Mouse (Mus musculus): Measurements from ENCODE around the gene Gpr149. TPM values are rescaled to one million over a fixed set of nuclear protein-coding genes. Genes with fewer than 3 reads are reported as not detected.
A peak's percentile ranks its signal among the peaks of the same experiment; 100 is the strongest.

The Gpr149 gene
- polyA plus RNA-seq, 1 experiment = not detected

- Histone ChIP-seq H3K36me3 (ENCODE audit: control insufficient read depth, insufficient read depth, low read length) (no peaks in the 10 kb centered on the region), H3K27me3 (ENCODE audit: control insufficient read depth, insufficient read depth, low read length) (no peaks in the 10 kb centered on the region), H3K4me1 (ENCODE audit: control insufficient read depth, insufficient read depth, insufficient read length) (no peaks in the 10 kb centered on the region), H3K27ac (ENCODE audit: insufficient read depth, low read length) (no peak overlapping the region), H3K4me3 (ENCODE audit: extremely low read depth, insufficient read depth, insufficient read length) (no peak overlapping the region)
- TF ChIP-seq CTCF (IDR thresholded peaks at IDR 0.05; ENCODE audit: extremely low read depth, insufficient read depth, insufficient read length, insufficient replicate concordance) = no peak
- DNase-seq (ENCODE audit: low read depth in 1 of 2, low spot score in 2 of 2) = no peak
- WGBS = 27% methylated on average over 7 of the region's 7 CpGs
Measured at GRCm38 (mm10) chr3:62594842-62595241, 10.1 kb downstream of the Gpr149 start.

- no peak for DNase-seq (ENCODE audit: low read depth in 1 of 2, low spot score in 2 of 2)
- WGBS = 13% methylated on average over 1 of the region's 1 CpGs
- Histone ChIP-seq H3K27me3 (ENCODE audit: control insufficient read depth, insufficient read depth, low read length) (no peaks in the 10 kb centered on the region), H3K4me1 (ENCODE audit: control insufficient read depth, insufficient read depth, insufficient read length) (no peaks in the 10 kb centered on the region), H3K27ac (ENCODE audit: insufficient read depth, low read length) (no peak overlapping the region), H3K36me3 (ENCODE audit: control insufficient read depth, insufficient read depth, low read length) (no peaks in the 10 kb centered on the region), H3K4me3 (ENCODE audit: extremely low read depth, insufficient read depth, insufficient read length) (no peak overlapping the region)
- TF ChIP-seq CTCF (IDR thresholded peaks at IDR 0.05; ENCODE audit: extremely low read depth, insufficient read depth, insufficient read length, insufficient replicate concordance) (no peak), POLR2A (IDR thresholded peaks at IDR 0.05; ENCODE audit: low read depth, low read length) (no peak)
Measured at GRCm38 (mm10) chr3:62585072-62585471, 19.9 kb downstream of the Gpr149 start.

- WGBS = 64% methylated on average over 5 of the region's 5 CpGs
- no peak for DNase-seq (ENCODE audit: low read depth in 1 of 2, low spot score in 2 of 2)
- H3K36me3 ChIP-seq (ENCODE audit: control insufficient read depth, insufficient read depth, low read length) = no peaks in the 10 kb centered on the region
- TF ChIP-seq POLR2A (IDR thresholded peaks at IDR 0.05; ENCODE audit: low read depth, low read length) = no peak
- no peak overlapping the region for H3K27ac ChIP-seq (ENCODE audit: insufficient read depth, low read length)
- H3K4me3 ChIP-seq (ENCODE audit: extremely low read depth, insufficient read depth, insufficient read length) = no peak overlapping the region
- no peaks in the 10 kb centered on the region for H3K4me1 ChIP-seq (ENCODE audit: control insufficient read depth, insufficient read depth, insufficient read length)
- H3K27me3 ChIP-seq (ENCODE audit: control insufficient read depth, insufficient read depth, low read length) = no peaks in the 10 kb centered on the region
Measured at GRCm38 (mm10) chr3:62527593-62527992, 77.3 kb downstream of the Gpr149 start.

- no peak for DNase-seq (ENCODE audit: low read depth in 1 of 2, low spot score in 2 of 2)
- H3K27ac ChIP-seq (ENCODE audit: insufficient read depth, low read length) = no peak overlapping the region
- no peaks in the 10 kb centered on the region for H3K4me1 ChIP-seq (ENCODE audit: control insufficient read depth, insufficient read depth, insufficient read length)
- no peaks in the 10 kb centered on the region for H3K27me3 ChIP-seq (ENCODE audit: control insufficient read depth, insufficient read depth, low read length)
- H3K4me3 ChIP-seq (ENCODE audit: extremely low read depth, insufficient read depth, insufficient read length) = no peak overlapping the region
- H3K36me3 ChIP-seq (ENCODE audit: control insufficient read depth, insufficient read depth, low read length) = no peaks in the 10 kb centered on the region
- no peak for TF ChIP-seq POLR2A (IDR thresholded peaks at IDR 0.05; ENCODE audit: low read depth, low read length)
- TF ChIP-seq CTCF (IDR thresholded peaks at IDR 0.05; ENCODE audit: extremely low read depth, insufficient read depth, insufficient read length, insufficient replicate concordance) = no peak
- 26% methylated on average over 4 of the region's 4 CpGs for WGBS
Measured at GRCm38 (mm10) chr3:62527160-62527559, 77.8 kb downstream of the Gpr149 start.

GRCm38 (mm10) chr3:62507206-62507647 lies 97.7 kb downstream of the Gpr149 start:
- TF ChIP-seq CTCF (IDR thresholded peaks at IDR 0.05; ENCODE audit: extremely low read depth, insufficient read depth, insufficient read length, insufficient replicate concordance) (no peak), POLR2A (IDR thresholded peaks at IDR 0.05; ENCODE audit: low read depth, low read length) (no peak)
- no peaks in the 10 kb centered on the region for H3K36me3 ChIP-seq (ENCODE audit: control insufficient read depth, insufficient read depth, low read length)
- no peak for DNase-seq (ENCODE audit: low read depth in 1 of 2, low spot score in 2 of 2)
- no peak overlapping the region for H3K27ac ChIP-seq (ENCODE audit: insufficient read depth, low read length)
- no peaks in the 10 kb centered on the region for H3K27me3 ChIP-seq (ENCODE audit: control insufficient read depth, insufficient read depth, low read length)
- H3K4me3 ChIP-seq (ENCODE audit: extremely low read depth, insufficient read depth, insufficient read length) = peak overlapping the region; percentile 86; the same call in 1 of the 2 replicates
- H3K4me1 ChIP-seq (ENCODE audit: control insufficient read depth, insufficient read depth, insufficient read length) = peaks cover 8% of the 10 kb centered on the region
- WGBS = 50% methylated on average over 5 of the region's 5 CpGs

GRCm38 (mm10) chr3:62506488-62507205 lies 98.3 kb downstream of the Gpr149 start, which contains the start of gene Dhx36:
TSS of gene Dhx36 (minus strand) at chr3:62507004.
- WGBS = under 1% methylated on average over 66 of the region's 66 CpGs
- H3K36me3 ChIP-seq (ENCODE audit: control insufficient read depth, insufficient read depth, low read length) = 0 out of 2 replicates have a peak, but pooled peaks cover 1% of the 10 kb centered on the region
- no peaks in the 10 kb centered on the region for H3K27me3 ChIP-seq (ENCODE audit: control insufficient read depth, insufficient read depth, low read length)
- TF ChIP-seq CTCF (IDR thresholded peaks at IDR 0.05; ENCODE audit: extremely low read depth, insufficient read depth, insufficient read length, insufficient replicate concordance) (no peak), POLR2A (IDR thresholded peaks at IDR 0.05; ENCODE audit: low read depth, low read length) (peak; percentile 14; the same call in 1 of the 2 replicates)
- peak within 1 kb of the TSS; percentile 86 for H3K4me3 ChIP-seq (ENCODE audit: extremely low read depth, insufficient read depth, insufficient read length)
- peak within 1 kb of the TSS; percentile 7; the same call in 1 of the 2 replicates for H3K27ac ChIP-seq (ENCODE audit: insufficient read depth, low read length)
- H3K4me1 ChIP-seq (ENCODE audit: control insufficient read depth, insufficient read depth, insufficient read length) = peaks cover 8% of the 10 kb centered on the region
- DNase-seq (ENCODE audit: low read depth in 1 of 2, low spot score in 2 of 2) = peak; percentile 88 to 95

Data from spleen, adult 2 months (tissue).